Mouse (Mus musculus) MEL (cell line): ENCODE measurements around the gene Sult6b2. TPM values are rescaled to one million over a fixed set of nuclear protein-coding genes. Genes with fewer than 3 reads are reported as not detected.

Experiments used
- DNase-seq: peaks from one replicate; pipeline ENCODE4 v3.0.0; 2011; ENCODE audit warnings: low read depth, low spot score
- H3K27ac ChIP-seq: 2 replicates; pipeline ENCODE4 v1.5.1; 2012; ENCODE audit warnings: low read depth, mild to moderate bottlenecking, control low read depth, low read length, moderate library complexity; ENCODE audit not compliant: control insufficient read depth
- H3K27me3 ChIP-seq, 2 experiments: fragments of 150-350 bp in 1 of 2; sonication (generic) in 1 of 2; 2 replicates each; pipeline ENCODE4 v1.6.1; 2012; ENCODE audit warnings: low read length in 2 of 2, mild to moderate bottlenecking in 2 of 2, improper control_type of control experiment in 1 of 2, moderate library complexity in 1 of 2; ENCODE audit not compliant: insufficient read depth in 2 of 2, control insufficient read depth in 1 of 2
- H3K36me3 ChIP-seq, 2 experiments: 2 replicates each; pipeline ENCODE4 v1.6.1; 2012 to 2014; ENCODE audit warnings: low read length in 2 of 2, improper control_type of control experiment in 1 of 2, inconsistent platforms in 1 of 2, mild to moderate bottlenecking in 1 of 2; ENCODE audit not compliant: insufficient read depth in 2 of 2, control insufficient read depth in 1 of 2
- H3K4me1 ChIP-seq, 2 experiments: fragments of 150-350 bp in 1 of 2; sonication (generic) in 1 of 2; 2 replicates each; pipeline ENCODE4 v1.6.1; 2012; ENCODE audit warnings: low read length in 2 of 2, improper control_type of control experiment in 1 of 2, mild to moderate bottlenecking in 1 of 2; ENCODE audit not compliant: insufficient read depth in 2 of 2, control insufficient read depth in 1 of 2
- H3K4me3 ChIP-seq, 2 experiments: fragments of 150-350 bp in 1 of 2; sonication (generic) in 1 of 2; 2 replicates each; pipeline ENCODE4 v1.5.1; 2012; ENCODE audit warnings: low read depth in 2 of 2, low read length in 2 of 2, mild to moderate bottlenecking in 2 of 2, moderate library complexity in 2 of 2, control low read depth in 1 of 2, improper control_type of control experiment in 1 of 2; ENCODE audit not compliant: control insufficient read depth in 1 of 2, insufficient read depth in 1 of 2
- H3K79me2 ChIP-seq: 2 replicates; pipeline ENCODE4 v1.6.1; 2012; ENCODE audit warnings: mild to moderate bottlenecking, low read length, moderate library complexity; ENCODE audit not compliant: control insufficient read depth, poor library complexity, insufficient read depth
- H3K9ac ChIP-seq: 2 replicates; pipeline ENCODE4 v1.6.1; 2012; ENCODE audit warnings: low read depth, mild to moderate bottlenecking, control low read depth, low read length, moderate library complexity; ENCODE audit not compliant: control insufficient read depth, poor library complexity, severe bottlenecking
- H3K9me3 ChIP-seq: fragments of 150-350 bp; sonication (generic); replicated peaks from 2 replicates; pipeline ENCODE4 v1.6.1; 2012; ENCODE audit warnings: mild to moderate bottlenecking, low read length, improper control_type of control experiment, moderate library complexity; ENCODE audit not compliant: insufficient read depth
- BHLHE40 ChIP-seq: IDR thresholded peaks from 2 replicates; pipeline ENCODE4 v1.6.1; 2012; ENCODE audit warnings: low read depth, mild to moderate bottlenecking, inconsistent platforms, low read length, improper control_type of control experiment, borderline replicate concordance
- CHD1 ChIP-seq: IDR thresholded peaks from 2 replicates; pipeline ENCODE4 v1.6.1; 2012; ENCODE audit warnings: low read depth, mild to moderate bottlenecking, inconsistent platforms, low read length, improper control_type of control experiment
- CHD2 ChIP-seq: IDR thresholded peaks from 2 replicates; pipeline ENCODE4 v1.6.1; 2011; ENCODE audit warnings: low read length, improper control_type of control experiment
- CTCF ChIP-seq, 3 experiments: IDR thresholded peaks in 2 of 3; conservative IDR thresholded peaks in 1 of 3; 2 replicates each; pipeline ENCODE4 v1.5.1; 2011 to 2012; ENCODE audit warnings: low read length in 3 of 3, low read depth in 2 of 3, mild to moderate bottlenecking in 2 of 3, improper control_type of control experiment in 1 of 3, inconsistent platforms in 1 of 3, mixed read lengths in 1 of 3, moderate library complexity in 1 of 3; ENCODE audit not compliant: control insufficient read depth in 1 of 3, insufficient read depth in 1 of 3, poor library complexity in 1 of 3, severe bottlenecking in 1 of 3
- E2F4 ChIP-seq: IDR thresholded peaks from 2 replicates; pipeline ENCODE4 v1.6.1; 2011; ENCODE audit warnings: low read depth, low read length, improper control_type of control experiment, borderline replicate concordance
- EP300 ChIP-seq, 2 experiments: IDR thresholded peaks; 2 replicates each; pipeline ENCODE4 v1.6.1; 2011; ENCODE audit warnings: improper control_type of control experiment in 2 of 2, low read length in 2 of 2, low read depth in 1 of 2, mild to moderate bottlenecking in 1 of 2
- ETS1 ChIP-seq: IDR thresholded peaks from 2 replicates; pipeline ENCODE4 v1.6.1; 2012; ENCODE audit warnings: low read depth, mild to moderate bottlenecking, inconsistent platforms, low read length, improper control_type of control experiment, moderate library complexity
- GABPA ChIP-seq: IDR thresholded peaks from 2 replicates; pipeline ENCODE4 v1.6.1; 2012; ENCODE audit warnings: low read depth, mild to moderate bottlenecking, inconsistent platforms, low read length, improper control_type of control experiment, moderate library complexity
- GATA1 ChIP-seq: IDR thresholded peaks from 2 replicates; pipeline ENCODE4 v1.6.1; 2011; ENCODE audit warnings: low read depth, low read length, improper control_type of control experiment
- HCFC1 ChIP-seq: IDR thresholded peaks from 2 replicates; pipeline ENCODE4 v1.6.1; 2012; ENCODE audit warnings: low read depth, mild to moderate bottlenecking, inconsistent platforms, low read length, improper control_type of control experiment, moderate library complexity
- JUND ChIP-seq: IDR thresholded peaks from 2 replicates; pipeline ENCODE4 v1.6.1; 2011; ENCODE audit warnings: low read depth, mild to moderate bottlenecking, improper control_type of control experiment, low read length
- KAT2A ChIP-seq: conservative IDR thresholded peaks from 2 replicates; pipeline ENCODE4 v1.6.1; 2012; ENCODE audit warnings: low read depth, low read length, improper control_type of control experiment, inconsistent platforms
- MAX ChIP-seq: IDR thresholded peaks from 2 replicates; pipeline ENCODE4 v1.6.1; 2011; ENCODE audit warnings: low read length, improper control_type of control experiment
- MAZ ChIP-seq: IDR thresholded peaks from 2 replicates; pipeline ENCODE4 v1.6.1; 2012; ENCODE audit warnings: low read depth, mild to moderate bottlenecking, inconsistent platforms, low read length, improper control_type of control experiment
- MYB ChIP-seq: IDR thresholded peaks from 2 replicates; pipeline ENCODE4 v1.6.1; 2011; ENCODE audit warnings: mild to moderate bottlenecking, low read depth, low read length, improper control_type of control experiment
- NELFE ChIP-seq: IDR thresholded peaks from 2 replicates; pipeline ENCODE4 v1.6.1; 2011; ENCODE audit warnings: low read depth, low read length, improper control_type of control experiment
- POLR2A ChIP-seq, 2 experiments: IDR thresholded peaks; 2 replicates each; pipeline ENCODE4 v1.6.1; 2011 to 2012; ENCODE audit warnings: low read length in 2 of 2, mild to moderate bottlenecking in 2 of 2, control low read depth in 1 of 2, improper control_type of control experiment in 1 of 2, low read depth in 1 of 2, moderate library complexity in 1 of 2; ENCODE audit not compliant: control insufficient read depth in 1 of 2, insufficient read depth in 1 of 2, poor library complexity in 1 of 2
- POLR2AphosphoS2 ChIP-seq: IDR thresholded peaks from 2 replicates; pipeline ENCODE4 v1.6.1; 2011; ENCODE audit warnings: low read length, improper control_type of control experiment
- POLR2AphosphoS5 ChIP-seq: IDR thresholded peaks from 2 replicates; pipeline ENCODE4 v1.6.1; 2012; ENCODE audit warnings: low read depth, borderline replicate concordance, mild to moderate bottlenecking, inconsistent platforms, low read length, moderate library complexity, mixed read lengths
- RAD21 ChIP-seq: IDR thresholded peaks from 2 replicates; pipeline ENCODE4 v1.6.1; 2011; ENCODE audit warnings: mild to moderate bottlenecking, low read depth, low read length, improper control_type of control experiment
- RCOR1 ChIP-seq: IDR thresholded peaks from 2 replicates; pipeline ENCODE4 v1.6.1; 2012; ENCODE audit warnings: low read depth, mild to moderate bottlenecking, inconsistent platforms, low read length, improper control_type of control experiment
- SMC3 ChIP-seq: IDR thresholded peaks from 2 replicates; pipeline ENCODE4 v1.6.1; 2011; ENCODE audit warnings: low read depth, low read length, improper control_type of control experiment
- TAL1 ChIP-seq: IDR thresholded peaks from 2 replicates; pipeline ENCODE4 v1.6.1; 2012; ENCODE audit warnings: mild to moderate bottlenecking, inconsistent platforms, low read length, moderate library complexity, mixed read lengths
- TBP ChIP-seq: IDR thresholded peaks from 2 replicates; pipeline ENCODE4 v1.8.0; 2011; ENCODE audit warnings: low read depth, low read length, improper control_type of control experiment
- TCF12 ChIP-seq: IDR thresholded peaks from 2 replicates; pipeline ENCODE4 v1.6.1; 2014; ENCODE audit warnings: low read depth, mild to moderate bottlenecking, inconsistent platforms, low read length, improper control_type of control experiment, moderate library complexity
- ZC3H11A ChIP-seq: IDR thresholded peaks from 2 replicates; pipeline ENCODE4 v1.6.1; 2012; ENCODE audit warnings: low read depth, mild to moderate bottlenecking, inconsistent platforms, low read length, improper control_type of control experiment
- ZKSCAN1 ChIP-seq: IDR thresholded peaks from 2 replicates; pipeline ENCODE4 v1.6.1; 2012; ENCODE audit warnings: low read depth, mild to moderate bottlenecking, inconsistent platforms, low read length, improper control_type of control experiment, moderate library complexity
- ZNF384 ChIP-seq: IDR thresholded peaks from 2 replicates; pipeline ENCODE4 v1.6.1; 2012; ENCODE audit warnings: low read depth, mild to moderate bottlenecking, inconsistent platforms, low read length, improper control_type of control experiment
- polyA plus RNA-seq, 2 experiments: library from polyadenylated mRNA; stranded (reverse) in 1 of 2; unstranded in 1 of 2; fragments of >175 nt in 1 of 2; fragments of >200 nt in 1 of 2; gene quantifications; 2 replicates each; pipeline versions ENCODE4 v1.2.1 to v1.2.4; 2012; ENCODE audit warnings: low replicate concordance in 2 of 2, low read depth in 1 of 2; ENCODE audit not compliant: insufficient read length in 2 of 2, insufficient read depth in 1 of 2, missing spikeins in 1 of 2
- total RNA-seq: library from RNA; depleted of rRNA; stranded (reverse); fragments of 300-350 nt; gene quantifications from 2 replicates; pipeline ENCODE4 v1.2.3, GENCODE M21; 2012

Sult6b2 gene
- total and polyA plus RNA-seq, 3 experiments, result 0.07 TPM; not detected in 2

GRCm38 (mm10) chr6:142786106-142786505, 18.2 kb downstream of the Sult6b2 start:
- H3K9ac ChIP-seq, result no peak overlapping the region
- no peak for DNase-seq
- TF ChIP-seq GATA1, result no peak
- TF ChIP-seq CHD2, result no peak
- TF ChIP-seq ETS1, result no peak
- no peak for TF ChIP-seq MAZ
- TF ChIP-seq MAX, result no peak
- TF ChIP-seq BHLHE40, result no peak
- no peak for TF ChIP-seq ZKSCAN1
- TF ChIP-seq SMC3, result no peak
- no peak for TF ChIP-seq JUND
- no peak for TF ChIP-seq POLR2A (IDR thresholded peaks at IDR 0.05; ENCODE audit: control insufficient read depth in 1 of 2, insufficient read depth in 1 of 2, low read depth in 1 of 2, low read length in 2 of 2, poor library complexity in 1 of 2)
- TF ChIP-seq E2F4, result no peak
- TF ChIP-seq MYB, result no peak
- no peak for TF ChIP-seq POLR2AphosphoS2
- no peak for TF ChIP-seq ZC3H11A
- no peak for TF ChIP-seq GABPA
- TF ChIP-seq ZNF384, result no peak
- no peak for TF ChIP-seq RCOR1
- no peaks in the 10 kb centered on the region for H3K27me3 ChIP-seq
- no peak overlapping the region for H3K27ac ChIP-seq
- peaks cover 0 to 8% of the 10 kb centered on the region in 2 experiments; a peak in 2 of 4 replicates for H3K4me1 ChIP-seq
- peaks cover 0 to 2% of the 10 kb centered on the region in 2 experiments; a peak in 1 of 4 replicates for H3K36me3 ChIP-seq
- H3K9me3 ChIP-seq, result no peaks in the 10 kb centered on the region
- H3K4me3 ChIP-seq, result no peak overlapping the region
- H3K79me2 ChIP-seq, result no peaks in the 10 kb centered on the region

GRCm38 (mm10) chr6:142785343-142785742, 19.0 kb downstream of the Sult6b2 start:
- H3K4me3 ChIP-seq, result no peak overlapping the region
- peaks cover 0 to 8% of the 10 kb centered on the region in 2 experiments; a peak in 2 of 4 replicates for H3K4me1 ChIP-seq
- no peaks in the 10 kb centered on the region for H3K27me3 ChIP-seq
- peak; percentile 81 for DNase-seq
- no peak overlapping the region for H3K9ac ChIP-seq
- peaks cover 0 to 2% of the 10 kb centered on the region in 2 experiments; a peak in 1 of 4 replicates for H3K36me3 ChIP-seq
- no peak overlapping the region for H3K27ac ChIP-seq
- no peaks in the 10 kb centered on the region for H3K9me3 ChIP-seq
- TF ChIP-seq ETS1, result no peak
- no peak for TF ChIP-seq GATA1
- TF ChIP-seq TCF12, result no peak
- TF ChIP-seq KAT2A, result no peak
- peak; percentile 63 to 89 (median 85) for TF ChIP-seq CTCF (IDR thresholded peaks at IDR 0.05 in 2 of 3, conservative IDR thresholded peaks at IDR 0.05 in 1 of 3; ENCODE audit: control insufficient read depth in 1 of 3, insufficient read depth in 1 of 3, low read depth in 2 of 3, low read length in 3 of 3, poor library complexity in 1 of 3, severe bottlenecking in 1 of 3)
- TF ChIP-seq JUND, result no peak
- TF ChIP-seq NELFE, result no peak
- TF ChIP-seq SMC3, result peak; percentile 76
- no peak for TF ChIP-seq POLR2AphosphoS2
- TF ChIP-seq MAX, result no peak
- TF ChIP-seq TAL1, result no peak
- TF ChIP-seq CHD2, result no peak
- peak; percentile 63 for TF ChIP-seq ZC3H11A
- TF ChIP-seq TBP, result no peak
- TF ChIP-seq POLR2AphosphoS5, result no peak
- TF ChIP-seq HCFC1, result no peak
- no peak for TF ChIP-seq CHD1
- no peak for TF ChIP-seq MYB
- peak; percentile 81 for TF ChIP-seq RAD21
- TF ChIP-seq EP300 (IDR thresholded peaks at IDR 0.05; ENCODE audit: low read depth in 1 of 2, low read length in 2 of 2), result no peak
- no peaks in the 10 kb centered on the region for H3K79me2 ChIP-seq
